24 mouse cellular contexts compared by ENCODE assay signal in the genomic region with DNA sequence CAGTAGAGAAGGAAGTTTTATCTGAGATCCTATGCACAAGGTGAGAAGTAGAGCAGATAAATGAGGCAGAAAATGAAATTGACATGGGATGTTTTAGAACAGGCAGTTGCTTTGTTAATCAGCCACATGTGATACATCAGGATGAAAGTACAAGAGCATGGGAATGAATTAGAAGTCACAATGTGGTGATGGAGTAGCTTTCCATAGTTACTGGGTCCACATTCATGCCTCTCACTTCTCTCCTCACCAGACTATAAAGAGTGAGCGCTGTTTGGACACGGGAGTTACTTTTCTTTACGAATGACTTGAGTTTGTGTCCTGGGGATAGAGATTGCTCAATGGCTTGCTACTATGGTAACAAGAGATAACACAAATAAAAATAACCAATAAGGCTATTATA.
DNase-seq lines count a peak whose midpoint lies in the region; ATAC-seq and TF ChIP-seq lines count a peak whose summit lies in the region.
"Had no signal": no experiment of that assay in that cellular context is flagged by ENCODE, and none has a peak within 500 bp of the region (broad histone marks: within the 10 kb centered on the region; RNA-seq: fewer than 3 reads in every experiment).

No protein-coding gene starts in this region.

- no peaks in the 10 kb centered on the region for H3K9me3 ChIP-seq in neural tube, embryonic 11.5 days (ENCODE audit: control insufficient read depth, low read length)
- no peaks in the 10 kb centered on the region for H3K9me3 ChIP-seq in neural tube, embryonic 15.5 days (replicated peaks)
- H3K9me3 ChIP-seq: embryonic facial prominence, embryonic 13.5 days; embryonic facial prominence, embryonic 15.5 days; forebrain, embryonic 10.5 days; forebrain, embryonic 12.5 days had no signal

- no peak overlapping the region for H3K9ac ChIP-seq in neural tube, embryonic 11.5 days (ENCODE audit: low read length)
- H3K9ac ChIP-seq in neural tube, embryonic 15.5 days (replicated peaks) = no peak overlapping the region
- H3K9ac ChIP-seq: embryonic facial prominence, embryonic 13.5 days; embryonic facial prominence, embryonic 15.5 days; forebrain, embryonic 12.5 days had no signal

- no peak overlapping the region for H3K27ac ChIP-seq in kidney, adult 2 months (ENCODE audit: insufficient read depth, low read depth, low read length)
- H3K27ac ChIP-seq in neural tube, embryonic 11.5 days (ENCODE audit: low read depth, low read length) = no peak overlapping the region
- H3K27ac ChIP-seq in neural tube, embryonic 15.5 days (replicated peaks) = no peak overlapping the region
- H3K27ac ChIP-seq: embryonic facial prominence, embryonic 13.5 days; embryonic facial prominence, embryonic 15.5 days; forebrain, embryonic 10.5 days; forebrain, embryonic 12.5 days had no signal

- TF ChIP-seq POLR2A in kidney, adult 2 months (IDR thresholded peaks at IDR 0.05; ENCODE audit: low read depth, low read length) = no peak

- peak; percentile 53; the same call in 1 of the 2 replicates for ATAC-seq in neural tube, embryonic 11.5 days (ENCODE audit: insufficient read depth, low FRiP score, low TSS enrichment)
- ATAC-seq in neural tube, embryonic 15.5 days (ENCODE audit: low FRiP score) = no peak
- ATAC-seq: forebrain, embryonic 14.5 days; forebrain, embryonic 16.5 days had no signal

- H3K4me3 ChIP-seq in kidney, adult 2 months (ENCODE audit: insufficient read depth, low read depth, low read length) = no peak overlapping the region
- H3K4me3 ChIP-seq in neural tube, embryonic 11.5 days (ENCODE audit: low read depth, low read length) = no peak overlapping the region
- H3K4me3 ChIP-seq in neural tube, embryonic 15.5 days (replicated peaks) = no peak overlapping the region
- H3K4me3 ChIP-seq: embryonic facial prominence, embryonic 13.5 days; embryonic facial prominence, embryonic 15.5 days; erythroblast, embryonic 14.5 days; forebrain, embryonic 10.5 days; forebrain, embryonic 12.5 days had no signal

- H3K27me3 ChIP-seq in kidney, adult 2 months (replicated peaks; ENCODE audit: control insufficient read depth, insufficient read depth, low read length) = no peaks in the 10 kb centered on the region
- H3K27me3 ChIP-seq in neural tube, embryonic 11.5 days (ENCODE audit: control insufficient read depth, insufficient read depth, low read length) = no peaks in the 10 kb centered on the region
- no peaks in the 10 kb centered on the region for H3K27me3 ChIP-seq in neural tube, embryonic 15.5 days (replicated peaks)
- H3K27me3 ChIP-seq: embryonic facial prominence, embryonic 13.5 days; embryonic facial prominence, embryonic 15.5 days; forebrain, embryonic 12.5 days had no signal

- no peak for TF ChIP-seq CTCF in kidney, adult 2 months (conservative IDR thresholded peaks at IDR 0.05; ENCODE audit: insufficient read depth, insufficient read length, low read depth, low read length)

- DNase-seq in embryo, embryonic 10.5 days (ENCODE audit: low spot score) = peak; percentile 7
- no peak for DNase-seq in embryo, embryonic 9.5 days (ENCODE audit: extremely low spot score)
- peak; percentile 2 for DNase-seq in kidney, adult 2 months
- DNase-seq in kidney, postnatal 14 days = no peak
- peak; percentile 10 for DNase-seq in neural tube, embryonic 11.5 days (ENCODE audit: low spot score)
- DNase-seq in mesoderm, embryonic 11.5 days (ENCODE audit: low read depth, low spot score) = peak; percentile 7
- DNase-seq in urinary bladder, adult 18-20 months (ENCODE audit: low spot score in 2 of 2) = no peak
- DNase-seq: adrenal gland, adult 2 months; adrenal gland, postnatal 10 days; adrenal gland, postnatal 25 days; cerebellum, adult 11 months; cerebellum, adult 18-20 months; cerebellum, adult 8-10 months; cerebellum, adult 9-11 months; cerebellum, postnatal 14 days; cerebellum, postnatal 36 days had no signal

- no peaks in the 10 kb centered on the region for H3K36me3 ChIP-seq in kidney, adult 2 months (ENCODE audit: control insufficient read depth, insufficient read depth, low read length)
- H3K36me3 ChIP-seq in neural tube, embryonic 11.5 days (ENCODE audit: control insufficient read depth, insufficient read depth, low read length) = no peaks in the 10 kb centered on the region
- H3K36me3 ChIP-seq in neural tube, embryonic 15.5 days = no peaks in the 10 kb centered on the region
- H3K36me3 ChIP-seq: embryonic facial prominence, embryonic 13.5 days; embryonic facial prominence, embryonic 15.5 days; forebrain, embryonic 10.5 days; forebrain, embryonic 12.5 days had no signal

- WGBS in kidney, adult 2 months = 67% methylated on average over 3 of the region's 3 CpGs
- WGBS in neural tube, embryonic 11.5 days = 58% methylated on average over 3 of the region's 3 CpGs
- WGBS in neural tube, embryonic 15.5 days = 38% methylated on average over 3 of the region's 3 CpGs

- no peak overlapping the region for H3K4me2 ChIP-seq in neural tube, embryonic 11.5 days (ENCODE audit: low read depth)
- no peak overlapping the region for H3K4me2 ChIP-seq in neural tube, embryonic 15.5 days
- H3K4me2 ChIP-seq: embryonic facial prominence, embryonic 13.5 days; embryonic facial prominence, embryonic 15.5 days; forebrain, embryonic 12.5 days had no signal

- H3K4me1 ChIP-seq in kidney, adult 2 months (ENCODE audit: control insufficient read depth, insufficient read depth, low read length) = no peaks in the 10 kb centered on the region
- H3K4me1 ChIP-seq in neural tube, embryonic 11.5 days (ENCODE audit: control insufficient read depth, insufficient read depth, low read length) = no peaks in the 10 kb centered on the region
- H3K4me1 ChIP-seq in neural tube, embryonic 15.5 days = no peaks in the 10 kb centered on the region
- H3K4me1 ChIP-seq: embryonic facial prominence, embryonic 13.5 days; embryonic facial prominence, embryonic 15.5 days; forebrain, embryonic 10.5 days; forebrain, embryonic 12.5 days had no signal

Comparison
In these comparisons a context has a peak if more than half of its experiments do, and no peak if none do; other contexts are left out.
1. DNase-seq: peak in embryo, embryonic 10.5 days (single experiment), kidney, adult 2 months (single experiment), neural tube, embryonic 11.5 days (single experiment) and mesoderm, embryonic 11.5 days (single experiment); none in embryo, embryonic 9.5 days (single experiment), kidney, postnatal 14 days (single experiment) and urinary bladder, adult 18-20 months (0 of 2).